Mouse (Mus musculus): ENCODE data around the gene Sema6b.

DNA sequence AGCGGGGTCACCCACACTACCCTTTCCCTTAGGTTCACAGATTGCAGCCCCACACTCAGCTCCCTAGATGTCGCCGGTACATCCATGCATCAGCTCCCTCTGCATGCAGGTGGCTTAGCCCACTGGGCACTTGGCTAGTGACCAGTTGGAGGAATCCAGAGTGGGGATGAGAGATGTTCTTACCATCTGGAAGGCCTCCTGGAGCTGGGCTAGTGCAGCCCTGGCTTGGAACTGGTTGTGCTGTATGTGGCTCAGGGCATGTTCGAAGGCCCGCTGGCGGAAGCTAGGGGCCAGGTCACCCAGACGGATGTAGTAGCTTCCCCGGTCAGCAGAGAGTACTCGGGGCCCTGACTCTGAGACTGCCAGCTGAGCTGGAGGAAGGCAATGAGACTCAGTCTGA, 37.2 kb downstream of the Sema6b start:
- no peak for TF ChIP-seq CTCF (IDR thresholded peaks at IDR 0.05; ENCODE audit: insufficient read depth, low read depth, low read length)
- TF ChIP-seq POLR2A (IDR thresholded peaks at IDR 0.05; ENCODE audit: insufficient read depth, low read depth, low read length): no peak

Measured in olfactory bulb, adult 2 months (tissue).